Mouse (Mus musculus) adipocyte (in vitro differentiated cells): ENCODE data around the gene Pbp2.

Experiments
- DNase-seq: peaks from one replicate; pipeline ENCODE4 v3.0.0-alpha.2; 2016; ENCODE audit warnings: low spot score

Pbp2 gene

DNA sequence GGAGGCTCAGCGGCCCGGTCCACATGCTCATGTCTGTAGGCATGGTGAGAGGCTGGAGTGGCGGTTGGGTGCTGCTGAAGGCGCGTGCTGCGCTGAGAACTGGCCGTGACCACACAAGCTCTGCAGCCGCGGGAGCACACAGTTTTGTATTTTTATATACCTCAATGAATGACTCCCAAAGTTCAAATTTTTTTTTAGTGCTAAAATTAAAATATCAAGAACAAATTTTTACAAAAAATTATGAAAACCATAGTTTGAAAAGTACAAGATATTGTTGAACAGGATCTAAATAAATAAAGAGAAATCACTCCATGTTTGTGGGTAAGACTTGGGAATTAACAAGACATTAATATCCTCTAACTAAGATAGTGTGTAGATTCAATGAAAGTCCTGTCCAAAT lies at the start of gene Pbp2:
Gene Pbp2 (minus strand): TSS at position 101 of the 400 bp plus-strand sequence.
- no peak for DNase-seq

- DNase-seq: no peak
Observed at GRCm38 (mm10) chr6:135354953-135355352, 44.7 kb upstream of the Pbp2 start.

- DNase-seq: no peak
Observed at GRCm38 (mm10) chr6:135352537-135352936, 42.3 kb upstream of the Pbp2 start.

DNA sequence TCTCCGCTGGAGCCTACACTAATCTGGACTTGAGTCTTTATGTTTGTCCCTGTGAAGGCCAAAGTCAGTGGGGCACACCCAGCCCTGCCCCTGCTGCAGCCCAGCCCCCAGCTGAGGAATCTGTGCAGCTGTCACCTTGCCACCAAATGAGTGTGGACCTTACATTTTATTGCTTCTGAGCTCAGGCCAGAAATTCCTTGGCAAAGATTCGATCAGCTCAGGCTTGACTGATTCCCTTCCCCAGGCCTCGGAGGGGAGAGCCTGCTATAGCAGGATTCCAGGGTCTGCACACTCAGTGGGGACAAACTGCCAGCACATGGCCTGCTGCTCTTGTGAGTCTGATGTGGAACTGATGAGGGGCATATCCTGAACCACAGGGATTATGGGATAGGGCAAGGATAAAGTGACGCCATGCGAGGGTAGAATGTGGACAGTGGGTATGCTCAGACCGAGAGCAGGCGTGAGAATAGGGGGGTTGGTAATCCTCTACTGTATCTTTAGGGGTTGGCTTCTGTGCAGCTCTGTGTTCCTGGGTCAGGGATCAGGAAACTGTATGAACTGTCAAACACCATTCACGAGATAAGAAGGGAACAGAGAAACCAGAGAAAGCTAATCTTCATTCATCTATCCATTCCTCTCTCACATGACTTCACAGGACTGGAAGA lies 41.6 kb upstream of the Pbp2 start:
- DNase-seq: peak; percentile 42

GRCm38 (mm10) chr6:135341076-135341378 lies 30.8 kb upstream of the Pbp2 start:
- no peak for DNase-seq

DNA sequence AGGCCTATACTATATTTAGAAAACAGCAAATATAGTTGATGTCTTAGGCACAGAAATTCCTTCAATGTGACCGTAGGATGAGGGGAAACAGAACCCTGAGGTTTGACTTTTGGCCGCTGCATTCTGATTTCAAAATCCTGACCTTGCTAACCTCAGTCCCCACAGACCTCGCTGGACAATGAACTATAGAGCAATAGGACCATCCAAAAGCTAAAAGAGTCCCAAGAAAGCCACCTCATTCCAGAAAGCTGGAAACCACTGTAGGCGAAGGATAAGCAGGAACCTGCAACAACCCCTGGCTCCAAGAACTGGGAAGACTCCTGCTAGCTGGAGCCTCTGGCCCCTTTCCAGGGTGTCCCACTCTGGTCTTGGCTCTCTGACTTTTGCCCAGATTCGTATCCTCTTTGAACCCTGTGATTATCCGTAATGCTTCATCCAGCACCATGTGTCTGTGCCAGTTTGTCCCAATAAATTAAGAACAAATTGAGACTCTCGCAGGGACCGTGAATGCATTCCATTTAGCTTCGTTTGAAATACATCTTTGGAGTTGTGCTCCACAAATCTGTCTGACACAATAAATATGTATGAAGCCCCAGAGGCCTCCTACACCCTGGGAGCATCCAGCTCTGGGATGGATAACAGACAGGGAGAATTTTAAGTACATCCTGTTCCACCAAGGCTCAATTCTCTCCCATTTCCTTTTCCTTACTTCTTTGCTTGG lies 30.3 kb upstream of the Pbp2 start:
- DNase-seq: no peak

DNA sequence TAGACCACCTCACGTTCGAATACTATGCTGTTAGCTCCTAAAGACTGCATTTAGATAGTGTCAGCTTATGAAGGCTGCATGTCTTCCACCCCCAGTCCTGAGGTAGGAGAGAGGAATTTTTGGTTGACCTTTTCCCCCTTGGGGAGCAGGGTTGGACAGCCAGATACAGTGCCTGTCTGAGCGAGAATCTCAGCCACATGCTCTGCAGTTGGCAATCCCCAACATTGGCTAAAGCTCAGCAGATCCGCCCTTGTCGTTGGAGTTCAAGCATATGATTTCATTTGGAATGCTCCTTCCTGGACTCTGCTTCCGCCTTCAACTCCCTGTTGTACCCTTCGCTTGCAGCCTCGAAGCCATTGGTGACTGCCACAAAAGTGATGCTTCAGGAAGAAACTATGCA lies 26.2 kb upstream of the Pbp2 start:
- DNase-seq: peak; percentile 46

- peak; percentile 65 for DNase-seq
Observed at GRCm38 (mm10) chr6:135333994-135334651, 23.9 kb upstream of the Pbp2 start.

- DNase-seq: no peak
Observed at GRCm38 (mm10) chr6:135332737-135333281, 22.6 kb upstream of the Pbp2 start.

DNA sequence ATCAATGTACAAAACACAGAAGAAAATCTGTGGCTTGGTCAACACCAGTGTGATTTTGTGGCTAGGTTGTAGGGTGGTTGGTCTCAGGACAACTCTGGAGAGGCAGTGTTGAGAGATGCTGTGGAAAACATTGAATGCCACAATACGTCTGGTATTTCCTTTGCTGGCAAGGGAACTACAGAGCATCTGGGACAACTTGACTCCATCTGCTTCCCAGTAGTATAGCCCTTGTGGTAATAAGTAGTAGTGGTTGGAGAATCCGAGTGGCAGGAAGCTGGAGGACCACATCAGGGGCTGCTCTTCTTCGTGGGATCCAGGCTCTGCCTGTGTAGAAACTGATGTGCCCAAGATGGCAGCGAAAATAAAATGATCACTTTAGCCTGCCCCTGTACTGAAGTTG lies 21.7 kb upstream of the Pbp2 start:
- no peak for DNase-seq

DNA sequence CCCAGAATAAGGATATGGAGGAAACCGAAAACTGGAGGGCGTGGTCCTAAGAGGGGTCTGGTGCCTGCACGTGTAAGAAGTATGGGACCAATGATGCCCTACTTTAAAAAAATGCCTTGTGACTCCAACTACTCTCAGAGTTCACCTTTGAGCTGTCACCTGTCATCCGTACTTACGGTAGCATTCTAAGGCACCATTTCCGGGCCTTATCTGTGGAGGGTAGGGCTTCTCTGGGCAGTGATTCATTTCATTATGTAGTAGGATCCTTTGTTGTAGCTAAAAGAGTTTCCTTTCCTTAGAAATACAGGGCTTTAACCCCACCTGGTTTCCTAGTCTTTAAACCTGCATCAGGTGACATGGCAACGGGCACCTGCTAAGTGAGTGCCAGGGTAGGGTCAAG lies 16.6 kb upstream of the Pbp2 start:
- DNase-seq: no peak

DNA sequence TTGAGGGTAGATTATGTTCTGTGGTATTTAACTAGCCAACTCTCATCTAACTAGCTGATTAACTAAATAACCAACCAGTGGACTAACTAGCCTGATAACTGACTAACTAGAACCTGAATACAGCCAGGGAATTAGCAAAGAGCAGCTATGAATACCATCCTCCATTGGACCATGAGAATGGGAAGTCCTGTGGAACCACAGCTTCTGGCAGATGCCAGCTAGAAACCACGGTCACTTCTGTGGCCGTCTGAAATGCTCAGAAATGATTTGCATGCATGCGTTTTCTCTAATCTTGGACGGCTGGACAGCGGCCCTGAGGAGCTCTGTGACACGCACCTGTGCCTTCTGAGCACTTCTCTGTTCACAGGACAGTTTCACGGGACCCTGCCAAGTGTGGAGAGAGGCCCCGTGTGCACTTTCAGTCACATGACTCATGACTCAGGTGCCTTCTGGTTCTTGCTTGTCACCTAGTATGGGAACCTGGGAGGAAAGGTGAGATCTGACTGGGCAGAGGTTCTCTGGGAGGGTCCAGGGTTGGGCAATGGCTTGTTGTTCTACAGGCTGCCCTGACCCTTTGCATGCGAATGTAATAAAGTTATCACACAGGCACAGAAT lies 14.6 kb upstream of the Pbp2 start:
- DNase-seq: no peak

DNA sequence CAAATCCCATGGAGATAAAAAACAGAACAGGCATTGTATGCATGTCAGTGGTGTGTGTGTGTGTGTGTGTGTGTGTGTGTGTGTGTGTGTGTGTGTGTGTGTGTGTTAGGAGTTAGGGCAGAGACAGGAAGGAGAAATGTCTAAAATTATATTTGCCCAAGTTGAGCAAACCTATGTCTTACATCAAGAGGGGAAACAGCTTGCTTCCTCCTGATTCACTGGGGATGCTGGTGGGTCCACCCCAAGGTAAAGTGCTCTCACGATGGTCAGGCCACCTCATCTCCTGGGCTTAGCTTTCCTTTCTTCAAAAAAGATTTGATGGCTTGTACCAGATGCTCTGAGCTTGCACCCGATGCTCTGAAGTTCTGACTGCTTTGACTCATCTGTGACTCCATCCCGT lies 13.9 kb upstream of the Pbp2 start:
- DNase-seq: no peak

DNA sequence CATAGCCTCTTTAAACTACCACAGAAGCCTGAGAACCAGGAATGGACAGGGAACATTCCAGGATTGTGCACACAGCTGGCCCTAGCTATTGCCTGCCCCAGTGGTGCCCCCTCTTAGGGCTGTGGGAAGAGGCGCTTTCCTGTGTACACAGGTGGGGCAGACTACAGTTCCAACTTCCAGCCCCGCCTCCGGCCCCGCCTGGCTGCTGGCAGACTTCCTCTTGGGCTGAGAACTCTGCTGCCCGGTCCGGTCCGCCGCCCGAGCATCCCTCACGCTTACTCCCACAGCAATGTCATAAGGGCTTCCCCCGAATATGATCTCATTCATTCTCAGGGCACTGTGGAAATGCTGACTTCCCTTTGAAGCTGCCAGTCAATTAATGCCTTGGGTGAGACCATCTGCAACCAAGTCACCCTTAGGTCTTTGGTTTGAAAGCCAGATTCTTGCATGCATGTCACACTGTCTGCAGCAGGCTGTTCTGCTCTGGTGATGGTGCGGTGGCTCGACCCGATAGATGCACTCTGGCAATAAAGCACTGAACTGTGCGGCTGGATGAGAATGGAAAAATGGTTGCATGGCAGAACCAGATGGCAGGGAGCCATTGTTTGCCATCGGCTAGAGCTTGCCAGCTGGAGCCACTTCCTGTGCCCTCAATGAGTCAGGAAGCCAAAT lies 13.2 kb upstream of the Pbp2 start:
- no peak for DNase-seq

- no peak for DNase-seq
Observed at GRCm38 (mm10) chr6:135322749-135323148, 12.5 kb upstream of the Pbp2 start.

- no peak for DNase-seq
Observed at GRCm38 (mm10) chr6:135319431-135319933, 9.3 kb upstream of the Pbp2 start.

GRCm38 (mm10) chr6:135316141-135316540 lies 5.9 kb upstream of the Pbp2 start:
- no peak for DNase-seq

- DNase-seq: no peak
Observed at GRCm38 (mm10) chr6:135313981-135314380, 3.8 kb upstream of the Pbp2 start.

DNA sequence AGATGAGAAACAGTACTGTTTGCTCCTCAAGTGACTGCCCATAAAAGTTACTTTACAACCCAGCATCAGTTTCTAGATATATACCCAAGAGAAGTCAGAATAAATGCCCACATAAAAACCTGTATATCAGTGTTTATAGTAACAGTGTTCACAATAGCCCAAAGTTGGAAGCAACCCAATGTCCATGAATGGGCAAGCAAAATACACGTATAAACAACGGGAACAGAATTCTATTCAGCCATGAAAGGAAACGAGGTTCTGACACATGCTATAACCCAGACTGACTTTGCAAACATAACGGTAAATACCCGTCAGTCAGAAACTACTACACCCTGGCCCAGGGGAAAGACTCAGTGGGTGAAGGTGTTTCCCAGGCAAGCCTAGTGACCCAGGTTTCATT lies 1.8 kb upstream of the Pbp2 start:
- DNase-seq: no peak

DNA sequence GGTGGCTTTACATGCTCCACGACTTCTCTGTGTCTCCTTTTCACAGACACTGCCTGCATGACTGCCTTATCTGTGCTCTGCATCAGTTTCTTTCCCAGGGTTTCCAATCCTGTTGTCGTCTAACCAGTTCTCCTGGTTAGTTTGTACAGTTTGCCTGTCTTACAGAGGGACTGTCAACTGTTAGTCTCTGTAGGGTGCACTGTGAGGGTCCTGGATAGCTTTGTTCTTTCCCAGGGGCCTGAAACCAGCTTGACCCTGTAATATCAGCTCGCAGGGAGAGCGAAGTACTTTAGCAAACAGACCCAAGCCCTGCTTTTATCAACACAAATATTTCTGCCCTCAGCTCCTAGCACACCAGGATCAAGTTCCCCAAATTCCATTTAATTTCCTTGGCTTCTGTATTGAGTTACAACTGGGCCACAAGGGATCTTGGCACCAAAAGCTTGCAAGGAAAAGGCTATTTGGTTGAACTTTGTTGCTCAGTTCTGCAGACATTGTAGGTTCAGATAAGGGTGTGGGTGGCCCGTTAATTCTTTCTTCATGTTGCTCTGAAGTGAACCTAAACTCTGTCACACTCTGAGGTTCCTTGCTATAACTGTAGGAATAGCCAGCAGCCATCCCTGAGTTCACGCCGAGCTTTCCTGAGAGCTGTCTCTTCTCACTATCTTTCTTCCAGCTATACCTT lies 5.5 kb downstream of the Pbp2 start:
- DNase-seq: peak; percentile 83

DNA sequence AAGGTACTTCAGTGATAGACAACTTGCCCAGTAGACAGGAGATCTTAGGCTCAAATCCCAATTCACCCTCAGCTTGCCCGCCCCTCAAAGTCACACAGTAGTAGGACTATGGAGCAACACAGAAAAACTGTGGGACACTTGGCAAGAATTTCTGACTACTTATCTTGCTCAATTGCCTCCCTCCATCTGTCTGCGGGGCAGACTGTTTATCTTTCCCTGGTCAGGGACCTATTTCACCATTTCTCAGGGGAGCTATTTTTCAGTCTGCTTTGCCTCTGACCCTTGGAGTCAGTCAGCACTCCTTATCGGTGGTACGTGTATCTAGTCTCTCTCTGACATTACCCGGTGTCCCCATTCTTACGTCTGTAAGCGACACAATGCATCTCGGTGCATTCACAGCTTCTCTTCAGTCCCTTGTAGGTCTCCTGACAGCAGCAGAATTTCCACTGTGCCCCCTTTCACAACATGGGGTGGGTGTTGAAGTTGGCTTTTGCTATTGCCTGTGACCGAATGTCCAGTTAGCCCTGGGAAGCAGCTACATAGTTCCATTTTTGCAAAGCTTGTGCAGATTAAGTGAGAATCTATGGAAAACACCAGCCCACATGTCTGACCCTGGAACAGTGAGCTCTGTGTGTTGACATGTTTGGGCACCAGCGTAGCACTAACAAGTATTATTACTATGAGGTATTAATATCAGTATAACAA lies 7.6 kb downstream of the Pbp2 start:
- DNase-seq: peak; percentile 84
